Mouse (Mus musculus) G1E-ER4 (cell line): ENCODE results near the gene Tsen54. TPM values are rescaled to one million over a fixed set of nuclear protein-coding genes. Genes with fewer than 3 reads are reported as not detected.

Experiments
- GATA1 ChIP-seq: IDR thresholded peaks from one replicate; pipeline ENCODE4 v1.8.0; 2012; ENCODE audit warnings: low read length, inconsistent platforms
- polyA plus RNA-seq: library from polyadenylated mRNA; stranded (reverse); fragments of >175 nt; gene quantifications from 2 replicates; pipeline ENCODE4 v1.2.3, GENCODE M21; 2012

The Tsen54 gene
- polyA plus RNA-seq, 1 experiment: 63.7 TPM

- no peak for TF ChIP-seq GATA1
These were observed 24.7 kb upstream of the Tsen54 start for GRCm38 (mm10) chr11:115789787-115790186.

DNA sequence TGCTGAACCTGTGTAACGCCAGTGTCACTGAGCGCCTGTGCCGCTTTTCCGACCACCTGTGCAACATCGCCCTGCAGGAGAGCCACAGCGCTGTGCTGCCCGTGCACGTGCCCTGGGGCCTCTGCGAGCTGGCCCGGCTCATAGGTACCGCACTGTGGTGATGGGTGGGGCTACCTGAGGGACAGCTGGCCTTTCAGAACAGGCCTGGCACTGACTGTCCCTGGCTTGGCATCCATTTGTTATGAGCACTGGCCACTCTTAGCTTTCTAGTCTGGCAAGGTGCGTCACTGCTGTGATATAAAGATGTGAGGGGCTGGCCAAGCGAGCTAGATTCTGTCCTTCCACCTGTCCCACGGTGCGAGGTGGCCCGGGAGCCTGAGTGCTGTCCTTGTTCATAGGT is 22.6 kb upstream of the Tsen54 start:
- no peak for TF ChIP-seq GATA1

DNA sequence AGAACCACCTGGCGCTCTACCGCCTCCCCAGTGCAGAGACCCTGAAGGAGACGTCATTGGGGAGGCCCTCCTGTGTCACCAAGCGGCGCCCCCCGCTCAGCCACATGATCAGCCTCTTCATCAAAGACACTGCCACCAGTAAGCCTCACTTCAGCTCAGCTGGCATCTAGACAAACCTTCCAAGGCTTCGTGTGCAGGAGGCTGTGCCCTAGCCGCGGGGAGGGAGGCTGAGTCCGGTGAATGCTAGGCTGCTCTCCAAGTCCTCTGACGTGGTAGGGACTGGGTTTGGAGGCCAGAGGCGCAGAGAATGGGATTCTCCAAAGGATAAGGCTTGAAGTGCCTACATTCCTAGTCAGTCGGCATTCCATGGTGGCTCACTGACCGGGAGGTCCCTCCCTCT is 22.2 kb upstream of the Tsen54 start:
- no peak for TF ChIP-seq GATA1

DNA sequence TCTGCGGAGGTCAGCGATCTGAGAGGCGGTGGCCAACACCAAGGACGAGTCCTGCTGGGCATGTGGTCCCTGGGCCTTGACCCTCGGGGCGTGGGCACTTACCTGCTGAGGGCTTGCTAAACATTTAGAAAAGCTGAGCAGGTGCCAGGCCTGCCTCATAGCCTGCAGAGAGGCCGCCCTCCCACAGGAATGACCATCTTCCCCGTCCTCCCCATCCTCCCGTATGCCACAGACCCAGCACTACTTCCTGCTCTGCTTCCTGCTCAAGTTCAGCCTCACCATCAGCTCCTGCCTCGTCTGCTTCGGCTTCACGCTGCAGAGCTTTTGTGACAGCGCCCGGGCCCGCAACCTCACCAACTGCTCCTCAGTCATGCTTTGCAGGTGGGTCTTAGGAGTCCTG is 17.6 kb upstream of the Tsen54 start:
- no peak for TF ChIP-seq GATA1

DNA sequence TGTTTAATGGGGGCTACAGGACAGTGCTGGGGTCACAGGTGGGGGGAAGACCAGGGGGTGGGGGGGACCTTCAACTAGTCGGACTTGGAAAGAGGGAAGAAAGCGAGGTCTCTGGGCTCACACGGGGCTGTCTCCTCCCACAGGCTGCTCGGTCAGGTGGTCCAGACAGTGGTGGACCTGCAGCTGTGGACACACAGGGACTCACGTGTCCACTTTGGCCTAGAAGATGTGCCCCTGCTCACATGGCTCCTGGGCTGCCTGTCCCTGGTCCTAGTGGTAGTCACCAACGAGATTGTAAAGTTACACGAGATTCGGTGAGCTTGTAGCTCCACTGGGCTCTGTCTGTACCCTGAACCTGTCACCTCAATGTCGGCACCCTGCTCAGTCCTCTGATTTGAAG is 16.9 kb upstream of the Tsen54 start:
- no peak for TF ChIP-seq GATA1

- TF ChIP-seq GATA1: no peak
These were observed 13.5 kb upstream of the Tsen54 start for GRCm38 (mm10) chr11:115800981-115801380.

- no peak for TF ChIP-seq GATA1
These were observed 11.3 kb upstream of the Tsen54 start for GRCm38 (mm10) chr11:115803072-115803709.

- TF ChIP-seq GATA1: no peak
These were observed 9.5 kb upstream of the Tsen54 start for GRCm38 (mm10) chr11:115805005-115805404.

DNA sequence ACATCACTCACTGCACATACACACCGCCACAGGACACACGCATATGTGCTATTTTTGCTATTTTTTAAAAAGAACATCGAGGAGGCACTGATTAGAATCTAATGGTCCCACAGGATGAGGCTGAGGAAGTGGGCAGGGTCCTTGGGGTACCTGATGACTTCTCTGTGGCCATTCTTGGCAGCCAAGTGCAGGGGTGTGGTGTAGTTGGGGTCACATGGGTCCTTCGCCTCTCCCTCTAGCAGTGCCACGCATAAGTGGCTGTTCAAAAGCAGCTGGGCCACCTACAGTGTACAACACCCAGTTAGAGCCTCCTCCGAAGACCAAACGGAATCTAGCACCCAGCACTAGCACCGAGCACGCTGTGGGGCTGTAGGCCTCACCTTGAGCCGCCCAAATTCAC is 8.4 kb upstream of the Tsen54 start:
- no peak for TF ChIP-seq GATA1

DNA sequence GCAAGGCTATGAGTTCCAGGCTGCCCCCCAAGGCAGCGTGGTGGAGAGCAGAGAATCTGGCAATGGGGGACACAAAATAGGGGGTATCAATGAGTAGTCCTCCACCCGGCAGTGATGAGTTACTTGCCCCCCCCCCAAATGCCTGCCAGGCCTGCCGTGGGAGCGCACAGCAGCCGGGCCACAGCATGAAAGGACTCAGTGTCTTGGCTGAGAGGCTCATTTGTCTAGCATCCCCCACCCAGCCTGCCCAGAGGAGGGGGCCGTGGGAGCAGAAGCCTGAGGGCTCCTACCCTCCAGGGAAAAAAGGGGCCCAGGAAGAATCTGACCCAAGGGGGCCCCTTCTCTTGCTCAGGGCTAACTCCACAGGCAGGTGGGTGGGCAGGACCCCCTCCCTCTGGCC is 7.2 kb upstream of the Tsen54 start:
- TF ChIP-seq GATA1: no peak

GRCm38 (mm10) chr11:115807971-115808370 is 6.6 kb upstream of the Tsen54 start:
- TF ChIP-seq GATA1: no peak

- TF ChIP-seq GATA1: no peak
These were observed 5.7 kb upstream of the Tsen54 start for GRCm38 (mm10) chr11:115808696-115809310.

GRCm38 (mm10) chr11:115809311-115809781 is 5.2 kb upstream of the Tsen54 start:
- no peak for TF ChIP-seq GATA1

GRCm38 (mm10) chr11:115810377-115810776 is 4.1 kb upstream of the Tsen54 start:
- TF ChIP-seq GATA1: no peak

DNA sequence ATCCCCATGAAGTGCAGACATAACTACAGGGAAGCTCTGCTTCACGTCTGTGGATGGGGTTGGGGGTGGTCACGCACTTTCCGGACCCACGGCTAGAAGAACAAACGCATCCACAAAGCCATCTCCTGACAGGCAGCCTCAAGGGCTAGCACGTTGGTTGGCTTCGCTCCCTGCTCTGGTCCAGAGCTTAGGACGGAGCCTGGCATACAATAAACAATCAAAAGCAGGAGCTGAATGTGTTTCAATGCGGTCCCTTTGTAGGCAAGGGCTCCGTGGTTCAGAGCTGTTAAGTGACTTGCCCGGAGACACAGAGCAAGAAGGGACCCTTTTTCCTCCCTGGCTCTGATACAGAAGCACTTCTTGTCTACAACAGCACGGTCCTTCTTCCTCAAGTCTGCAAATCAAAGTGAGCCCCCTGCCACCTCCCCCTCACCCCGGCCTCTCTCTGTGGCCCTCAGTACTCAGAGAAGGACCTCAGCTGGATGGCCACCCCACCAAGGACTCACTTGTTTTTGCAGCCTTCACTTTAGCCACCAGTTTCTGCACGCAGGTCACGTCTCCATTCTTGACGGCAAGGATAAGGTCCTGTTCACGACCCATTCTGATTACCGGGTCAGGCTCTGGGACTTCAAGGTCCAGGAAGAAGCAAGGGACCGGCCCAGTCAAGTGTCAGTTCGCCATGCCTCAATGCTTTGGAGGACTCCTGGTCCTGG is 3.0 kb upstream of the Tsen54 start:
- no peak for TF ChIP-seq GATA1

DNA sequence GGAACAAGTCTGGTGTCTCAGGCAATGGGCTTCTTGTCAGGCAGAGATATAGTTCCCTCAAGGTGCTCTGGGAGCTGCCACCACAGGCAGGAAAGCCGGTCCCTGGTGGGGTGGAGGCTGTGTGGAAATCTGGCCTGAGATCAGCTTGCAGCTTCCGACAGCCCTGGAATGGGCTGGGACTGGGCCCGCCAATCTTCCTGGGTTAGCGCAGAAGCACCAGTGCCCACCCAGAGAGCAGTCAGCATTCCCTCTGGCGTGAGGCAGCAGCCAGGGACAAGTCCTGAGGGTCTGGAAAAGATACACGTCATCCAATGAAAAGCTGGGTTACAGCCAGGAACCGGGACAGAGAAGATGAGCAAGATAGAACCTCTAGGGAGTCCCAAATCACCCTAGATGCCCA is 2.4 kb upstream of the Tsen54 start:
- no peak for TF ChIP-seq GATA1
